Mouse (Mus musculus) embryonic facial prominence, embryonic 12.5 days (tissue): ENCODE data around the gene Ccnh. TPM values are rescaled to one million over a fixed set of nuclear protein-coding genes. Genes with fewer than 3 reads are reported as not detected.
"Not testable (repeated sequence)": the region's sequence is repeated elsewhere in the genome, so short reads cannot be mapped to it uniquely, and the experiment has no call there.

Experiments used
- ATAC-seq: fragments of 200-750 bp; cut with Nextera tagmentation; 2 replicates; pipeline ENCODE4 v1.8.0; 2017; ENCODE audit not compliant: insufficient number of reproducible peaks, insufficient read depth, low FRiP score, low TSS enrichment
- H3K27ac ChIP-seq: fragments of 300-500 bp; sonication (generic); 2 replicates; pipeline ENCODE4 v1.5.1; 2016; ENCODE audit warnings: mild to moderate bottlenecking
- H3K27me3 ChIP-seq: fragments of 300-500 bp; sonication (generic); 2 replicates; pipeline ENCODE4 v1.6.1; 2016; ENCODE audit warnings: mild to moderate bottlenecking, moderate library complexity
- H3K36me3 ChIP-seq: fragments of 300-500 bp; sonication (generic); 2 replicates; pipeline ENCODE4 v1.6.1; 2016; ENCODE audit warnings: mild to moderate bottlenecking
- H3K4me1 ChIP-seq: fragments of 300-500 bp; sonication (generic); 2 replicates; pipeline ENCODE4 v1.6.1; 2016
- H3K4me2 ChIP-seq: fragments of 300-500 bp; sonication (generic); replicated peaks from 2 replicates; pipeline ENCODE4 v1.6.1; 2016; ENCODE audit warnings: mild to moderate bottlenecking, moderate library complexity
- H3K4me3 ChIP-seq: fragments of 300-500 bp; sonication (generic); 2 replicates; pipeline ENCODE4 v1.5.1; 2016; ENCODE audit warnings: mild to moderate bottlenecking
- H3K9ac ChIP-seq: fragments of 300-500 bp; sonication (generic); 2 replicates; pipeline ENCODE4 v1.6.1; 2016; ENCODE audit warnings: mild to moderate bottlenecking, moderate library complexity
- H3K9me3 ChIP-seq: fragments of 300-500 bp; sonication (generic); 2 replicates; pipeline ENCODE4 v1.6.1; 2016; ENCODE audit warnings: mild to moderate bottlenecking, moderate library complexity
- WGBS: fragments of 180-500 bp; shearing (Covaris S2); methylation state at CpG from one replicate; pipeline ENCODE4 v1.1.7; 2016; 5-methylcytosine and 5-hydroxymethylcytosine counted together
- polyA plus RNA-seq: library from polyadenylated mRNA; unstranded; fragments of >200 nt; fragmentation: Nextera tagmentation; extraction: Ambion mirVana; gene quantifications from 2 replicates; pipeline ENCODE4 v1.2.1, GENCODE M21; 2016

Gene Ccnh
- 102 and 104 TPM in 2 replicates for polyA plus RNA-seq

- H3K4me2 ChIP-seq = peak within 1 kb of the TSS; percentile 60
Measured at GRCm38 (mm10) chr13:85188903-85189643, at the start of gene Ccnh. Gene Ccnh (plus strand): TSS chr13:85189408.

GRCm38 (mm10) chr13:85143361-85143760 is 45.8 kb upstream of the Ccnh start:
- H3K36me3 ChIP-seq, H3K9me3 ChIP-seq, H3K4me3 ChIP-seq, H3K27ac ChIP-seq, H3K9ac ChIP-seq, H3K4me2 ChIP-seq, H3K4me1 ChIP-seq, ATAC-seq, H3K27me3 ChIP-seq: not testable (repeated sequence)
- WGBS = 92% methylated on average over 16 of the region's 16 CpGs

More at GRCm38 (mm10) chr13:85188903-85189643, at the start of gene Ccnh:
- Histone ChIP-seq H3K27ac (peak within 1 kb of the TSS; percentile 67), H3K4me3 (peak within 1 kb of the TSS; percentile 78), H3K27me3 (no peaks in the 10 kb centered on the region), H3K4me1 (no peaks in the 10 kb centered on the region), H3K36me3 (peaks cover 17% of the 10 kb centered on the region), H3K9ac (peak within 1 kb of the TSS; percentile 83), H3K9me3 (no peaks in the 10 kb centered on the region)
- 1% methylated on average over 44 of the region's 44 CpGs for WGBS
- ATAC-seq = peak; percentile 95

- Histone ChIP-seq H3K27me3 (no peaks in the 10 kb centered on the region), H3K27ac (no peak overlapping the region), H3K4me3 (no peak overlapping the region), H3K36me3 (no peaks in the 10 kb centered on the region), H3K9ac (no peak overlapping the region), H3K4me1 (no peaks in the 10 kb centered on the region), H3K4me2 (no peak overlapping the region), H3K9me3 (no peaks in the 10 kb centered on the region)
- no peak for ATAC-seq
Measured at GRCm38 (mm10) chr13:85146471-85146870, 42.7 kb upstream of the Ccnh start.

GRCm38 (mm10) chr13:85154746-85155145 is 34.5 kb upstream of the Ccnh start:
- Histone ChIP-seq H3K4me3 (no peak overlapping the region), H3K27me3 (no peaks in the 10 kb centered on the region), H3K4me1 (no peaks in the 10 kb centered on the region), H3K9ac (no peak overlapping the region), H3K27ac (no peak overlapping the region), H3K36me3 (no peaks in the 10 kb centered on the region), H3K4me2 (no peak overlapping the region), H3K9me3 (no peaks in the 10 kb centered on the region)
- no peak for ATAC-seq
- 89% methylated on average over 6 of the region's 6 CpGs for WGBS

- H3K27ac ChIP-seq = no peak overlapping the region
- no peak overlapping the region for H3K4me2 ChIP-seq
- WGBS = 79% methylated on average over 2 of the region's 2 CpGs
- no peak overlapping the region for H3K9ac ChIP-seq
- no peak overlapping the region for H3K4me3 ChIP-seq
- no peak for ATAC-seq
- no peaks in the 10 kb centered on the region for H3K4me1 ChIP-seq
- no peaks in the 10 kb centered on the region for H3K9me3 ChIP-seq
- H3K27me3 ChIP-seq = no peaks in the 10 kb centered on the region
- H3K36me3 ChIP-seq = no peaks in the 10 kb centered on the region
Measured at GRCm38 (mm10) chr13:85159971-85160370, 29.2 kb upstream of the Ccnh start.

- Histone ChIP-seq H3K4me1 (no peaks in the 10 kb centered on the region), H3K27ac (no peak overlapping the region), H3K36me3 (no peaks in the 10 kb centered on the region), H3K9ac (no peak overlapping the region), H3K4me2 (no peak overlapping the region), H3K9me3 (no peaks in the 10 kb centered on the region), H3K4me3 (no peak overlapping the region), H3K27me3 (no peaks in the 10 kb centered on the region)
- no peak for ATAC-seq
- 48% methylated on average over 4 of the region's 4 CpGs for WGBS
Measured at GRCm38 (mm10) chr13:85164512-85165124, 24.6 kb upstream of the Ccnh start.

GRCm38 (mm10) chr13:85189644-85190121 is 475 bp downstream of the Ccnh start:
- peak overlapping the region; percentile 67 for H3K27ac ChIP-seq
- WGBS = 1% methylated on average over 17 of the region's 17 CpGs
- peak; percentile 83 for ATAC-seq
- H3K36me3 ChIP-seq = peaks cover 19% of the 10 kb centered on the region
- H3K9ac ChIP-seq = peak overlapping the region; percentile 83
- H3K4me1 ChIP-seq = no peaks in the 10 kb centered on the region
- no peaks in the 10 kb centered on the region for H3K27me3 ChIP-seq
- H3K4me2 ChIP-seq = peak overlapping the region; percentile 60
- H3K9me3 ChIP-seq = no peaks in the 10 kb centered on the region
- peak overlapping the region; percentile 78 for H3K4me3 ChIP-seq

GRCm38 (mm10) chr13:85191253-85191652 is 2.0 kb downstream of the Ccnh start:
- Histone ChIP-seq H3K9me3 (no peaks in the 10 kb centered on the region), H3K4me3 (no peak overlapping the region), H3K9ac (no peak overlapping the region), H3K4me2 (no peak overlapping the region), H3K27ac (no peak overlapping the region), H3K4me1 (no peaks in the 10 kb centered on the region), H3K27me3 (no peaks in the 10 kb centered on the region), H3K36me3 (peaks cover 19% of the 10 kb centered on the region)
- no peak for ATAC-seq
- 94% methylated on average over 2 of the region's 2 CpGs for WGBS

- H3K4me1 ChIP-seq = no peaks in the 10 kb centered on the region
- no peaks in the 10 kb centered on the region for H3K27me3 ChIP-seq
- 84% methylated on average over 2 of the region's 2 CpGs for WGBS
- no peak overlapping the region for H3K4me3 ChIP-seq
- H3K9me3 ChIP-seq = no peaks in the 10 kb centered on the region
- H3K4me2 ChIP-seq = no peak overlapping the region
- ATAC-seq = no peak
- H3K9ac ChIP-seq = no peak overlapping the region
- no peak overlapping the region for H3K27ac ChIP-seq
- peaks cover 19% of the 10 kb centered on the region for H3K36me3 ChIP-seq
Measured at GRCm38 (mm10) chr13:85207493-85207892, 18.3 kb downstream of the Ccnh start.

- Histone ChIP-seq H3K4me2 (no peak overlapping the region), H3K36me3 (peaks cover 17% of the 10 kb centered on the region), H3K27me3 (no peaks in the 10 kb centered on the region), H3K4me3 (no peak overlapping the region), H3K9me3 (no peaks in the 10 kb centered on the region), H3K9ac (no peak overlapping the region), H3K27ac (no peak overlapping the region), H3K4me1 (no peaks in the 10 kb centered on the region)
- ATAC-seq = no peak
- WGBS = 97% methylated on average over 6 of the region's 6 CpGs
Measured at GRCm38 (mm10) chr13:85208656-85209055, 19.4 kb downstream of the Ccnh start.

- ATAC-seq = no peak
- no peak overlapping the region for H3K4me3 ChIP-seq
- H3K4me2 ChIP-seq = no peak overlapping the region
- no peak overlapping the region for H3K27ac ChIP-seq
- no peaks in the 10 kb centered on the region for H3K4me1 ChIP-seq
- H3K36me3 ChIP-seq = peaks cover 13% of the 10 kb centered on the region
- 81% methylated on average over 1 of the region's 1 CpGs for WGBS
- no peaks in the 10 kb centered on the region for H3K9me3 ChIP-seq
- no peak overlapping the region for H3K9ac ChIP-seq
- no peaks in the 10 kb centered on the region for H3K27me3 ChIP-seq
Measured at GRCm38 (mm10) chr13:85210353-85210752, 21.1 kb downstream of the Ccnh start.

- no peaks in the 10 kb centered on the region for H3K27me3 ChIP-seq
- 86% methylated on average over 4 of the region's 4 CpGs for WGBS
- no peak overlapping the region for H3K9ac ChIP-seq
- H3K27ac ChIP-seq = no peak overlapping the region
- peaks cover 24% of the 10 kb centered on the region for H3K36me3 ChIP-seq
- H3K9me3 ChIP-seq = no peaks in the 10 kb centered on the region
- no peak for ATAC-seq
- no peak overlapping the region for H3K4me3 ChIP-seq
- H3K4me1 ChIP-seq = no peaks in the 10 kb centered on the region
- no peak overlapping the region for H3K4me2 ChIP-seq
Measured at GRCm38 (mm10) chr13:85218656-85219055, 29.4 kb downstream of the Ccnh start.
